In genomic region chr4:22486641-22486960, GRCm38 (mm10) we compare ENCODE assay signal across 12 mouse cellular contexts. TPM values are rescaled to one million over a fixed set of nuclear protein-coding genes. Genes with fewer than 3 reads are reported as not detected.
A peak's percentile ranks its signal among the peaks of the same experiment; 100 is the strongest.
DNase-seq lines count a peak whose midpoint lies in the region; ATAC-seq and TF ChIP-seq lines count a peak whose summit lies in the region.
"Had no signal": no experiment of that assay in that cellular context is flagged by ENCODE, and none has a peak within 500 bp of the region (broad histone marks: within the 10 kb centered on the region; RNA-seq: fewer than 3 reads in every experiment).

No protein-coding gene starts in this region.

- no peak for DNase-seq in heart, adult 18-20 months
- DNase-seq in forebrain, postnatal 0 days, result no peak
- DNase-seq in midbrain, embryonic 11.5 days (ENCODE audit: low spot score, missing footprints), result no peak
- no peak for DNase-seq in kidney, adult 9 months
- DNase-seq in ovary, postnatal 10 days (ENCODE audit: low spot score), result no peak
- DNase-seq: adrenal gland, adult 8-10 months had no signal

- peak overlapping the region; percentile 98 for H3K4me2 ChIP-seq in heart, embryonic 12.5 days
- H3K4me2 ChIP-seq in forebrain, postnatal 0 days (ENCODE audit: low read depth), result peak overlapping the region; percentile 94
- H3K4me2 ChIP-seq in midbrain, embryonic 11.5 days, result peak overlapping the region; percentile 96

- H3K9ac ChIP-seq in heart, embryonic 12.5 days, result no peak overlapping the region
- H3K9ac ChIP-seq in forebrain, postnatal 0 days, result peak overlapping the region; percentile 95
- H3K9ac ChIP-seq in midbrain, embryonic 11.5 days (ENCODE audit: low read length), result peak overlapping the region; percentile 99

- H3K9me3 ChIP-seq in heart, embryonic 12.5 days (replicated peaks), result no peaks in the 10 kb centered on the region
- no peaks in the 10 kb centered on the region for H3K9me3 ChIP-seq in forebrain, postnatal 0 days (ENCODE audit: low read length)
- no peaks in the 10 kb centered on the region for H3K9me3 ChIP-seq in midbrain, embryonic 11.5 days (ENCODE audit: control insufficient read depth, low read length)

- WGBS in heart, embryonic 12.5 days, result under 1% methylated on average over 10 of the region's 10 CpGs
- WGBS in forebrain, postnatal 0 days, result under 1% methylated on average over 10 of the region's 10 CpGs
- 0% methylated on average over 10 of the region's 10 CpGs for WGBS in midbrain, embryonic 11.5 days

- no peak for ATAC-seq in heart, embryonic 12.5 days (ENCODE audit: insufficient number of reproducible peaks, low FRiP score)
- no peak for ATAC-seq in forebrain, postnatal 0 days
- no peak for ATAC-seq in midbrain, embryonic 11.5 days (ENCODE audit: low FRiP score)
- no peak for ATAC-seq in erythroblast, adult 5-6 weeks (replicated peaks; ENCODE audit: low FRiP score, poor library complexity, severe bottlenecking)

- peaks cover 71% of the 10 kb centered on the region for H3K27me3 ChIP-seq in heart, embryonic 12.5 days (replicated peaks)
- 0 out of 2 replicates have a peak, but pooled peaks cover 4% of the 10 kb centered on the region for H3K27me3 ChIP-seq in forebrain, postnatal 0 days (ENCODE audit: insufficient read depth, low read length)
- no peaks in the 10 kb centered on the region for H3K27me3 ChIP-seq in midbrain, embryonic 11.5 days (ENCODE audit: control insufficient read depth, insufficient read depth, low read length)

- peaks cover 31% of the 10 kb centered on the region for H3K4me1 ChIP-seq in heart, embryonic 12.5 days (replicated peaks)
- H3K4me1 ChIP-seq in cortical plate, adult 2 months (ENCODE audit: control insufficient read depth, insufficient read depth, low read length), result no peaks in the 10 kb centered on the region; the same call in 1 of the 2 replicates
- no peaks in the 10 kb centered on the region for H3K4me1 ChIP-seq in forebrain, postnatal 0 days (ENCODE audit: insufficient read depth)
- H3K4me1 ChIP-seq in midbrain, embryonic 11.5 days (ENCODE audit: control insufficient read depth, insufficient read depth, low read length), result no peaks in the 10 kb centered on the region

- TF ChIP-seq POLR2A in cortical plate, adult 2 months (IDR thresholded peaks at IDR 0.05; ENCODE audit: extremely low read depth, insufficient read depth, low read length), result no peak

- no peak for TF ChIP-seq CTCF in cortical plate, adult 2 months (IDR thresholded peaks at IDR 0.05; ENCODE audit: extremely low read depth, insufficient read depth, low read length)
- TF ChIP-seq CTCF in forebrain, postnatal 0 days (IDR thresholded peaks at IDR 0.05; ENCODE audit: low read depth), result no peak

- peak overlapping the region; percentile 61 for H3K4me3 ChIP-seq in heart, embryonic 12.5 days
- peak overlapping the region; percentile 95 for H3K4me3 ChIP-seq in cortical plate, adult 2 months (ENCODE audit: insufficient read depth, low read length)
- peak overlapping the region; percentile 90 for H3K4me3 ChIP-seq in forebrain, postnatal 0 days (ENCODE audit: low read depth, low read length)
- H3K4me3 ChIP-seq in midbrain, embryonic 11.5 days (ENCODE audit: low read depth, low read length), result peak overlapping the region; percentile 99
- H3K4me3 ChIP-seq: erythroblast, embryonic 14.5 days had no signal

- no peaks in the 10 kb centered on the region for H3K36me3 ChIP-seq in heart, embryonic 12.5 days
- no peaks in the 10 kb centered on the region for H3K36me3 ChIP-seq in forebrain, postnatal 0 days (ENCODE audit: insufficient read depth)
- no peaks in the 10 kb centered on the region for H3K36me3 ChIP-seq in midbrain, embryonic 11.5 days (ENCODE audit: control insufficient read depth, insufficient read depth, low read length)

- H3K27ac ChIP-seq in heart, embryonic 12.5 days (ENCODE audit: poor library complexity, severe bottlenecking), result no peak overlapping the region
- H3K27ac ChIP-seq in cortical plate, adult 2 months (ENCODE audit: insufficient read depth, low read length), result peak overlapping the region; percentile 88
- peak overlapping the region; percentile 98 for H3K27ac ChIP-seq in forebrain, postnatal 0 days (ENCODE audit: low read depth, low read length)
- H3K27ac ChIP-seq in midbrain, embryonic 11.5 days (ENCODE audit: low read depth, low read length), result peak overlapping the region; percentile 100

RNA-seq across cellular contexts. Expression of gene Pou3f2, which starts 1.6 kb away (rescaled TPM):
- polyA plus RNA-seq in heart, embryonic 12.5 days (2016; fragmentation: Nextera tagmentation; extraction: Ambion mirVana), result 0.18 TPM in 1 of 2 replicates, not detected in the other
- not detected for total RNA-seq in heart, adult 18-20 months (2021)
- polyA plus RNA-seq in cortical plate, adult 2 months (2012; rRNA removed), result 16.3 and 16.7 TPM in 2 replicates
- total RNA-seq in forebrain, postnatal 0 days (2014; rRNA removed), result 35.2 and 35.6 TPM in 2 replicates
- polyA plus RNA-seq in forebrain, postnatal 0 days (2015; fragmentation: Nextera tagmentation; extraction: Ambion mirVana), result 11.4 and 13.7 TPM in 2 replicates
- 55.6 and 66.9 TPM in 2 replicates for polyA plus RNA-seq in midbrain, embryonic 11.5 days (2014; fragmentation: Nextera tagmentation; extraction: Ambion mirVana)
- not detected in 2 replicates for total RNA-seq in erythroblast, adult 5-6 weeks (2015; ENCODE audit: low replicate concordance)
- total RNA-seq in erythroblast, adult 5-6 weeks (2017; ENCODE audit: low replicate concordance), result not detected in 2 replicates
- total RNA-seq: liver, adult 2 months had no signal
- polyA plus RNA-seq: erythroblast, embryonic 14.5 days; liver, adult 2 months; stomach, embryonic 14.5 days had no signal

Comparison
In these comparisons a context has a peak if more than half of its experiments do, and no peak if none do; other contexts are left out.
1. RNA of gene Pou3f2, which starts 1.6 kb away (polyA plus RNA-seq): 55.6 to 66.9 TPM in midbrain, embryonic 11.5 days, 16.3 to 16.7 TPM in cortical plate, adult 2 months and 11.4 to 13.7 TPM in forebrain, postnatal 0 days; 0.18 TPM in heart, embryonic 12.5 days; every median in the first group is over 10 times any median in the second.
2. Peak in every context shown above with its lines, with median percentiles within 50 percentile points of each other: H3K4me2 ChIP-seq and H3K4me3 ChIP-seq.